In the genomic region with DNA sequence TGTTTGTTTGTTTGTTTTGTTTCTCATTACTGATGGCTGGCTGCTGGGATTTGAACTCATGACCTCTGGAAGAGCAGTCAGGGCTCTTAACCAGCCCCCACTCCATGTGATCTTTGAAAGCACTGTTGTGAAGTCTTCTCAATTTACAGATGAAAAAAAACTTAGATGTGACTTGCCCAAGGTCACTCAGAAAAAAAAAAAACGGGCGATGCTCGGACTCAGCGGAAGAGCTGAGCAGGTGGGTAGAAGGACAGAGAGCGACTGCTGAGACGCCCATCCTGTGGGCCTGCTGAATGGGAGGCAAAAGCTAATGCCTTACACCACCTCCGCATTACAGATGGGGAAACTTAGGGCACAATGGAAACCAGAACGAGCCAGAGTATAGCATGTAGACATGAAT, we compare ENCODE assay signal across 15 mouse cellular contexts. TPM values are rescaled to one million over a fixed set of nuclear protein-coding genes. Genes with fewer than 3 reads are reported as not detected.
A peak's percentile ranks its signal among the peaks of the same experiment; 100 is the strongest.
DNase-seq lines count a peak whose midpoint lies in the region; ATAC-seq lines count a peak whose summit lies in the region.
"Had no signal": no experiment of that assay in that cellular context is flagged by ENCODE, and none has a peak within 500 bp of the region (broad histone marks: within the 10 kb centered on the region; RNA-seq: fewer than 3 reads in every experiment).

No protein-coding gene starts in this region.

- H3K27ac ChIP-seq in heart, embryonic 13.5 days (replicated peaks) = no peak overlapping the region
- peak overlapping the region; percentile 83 for H3K27ac ChIP-seq in forebrain, embryonic 15.5 days (replicated peaks)
- 0 out of 2 replicates have a peak overlapping the region, but pooled peaks have one; percentile 10 for H3K27ac ChIP-seq in limb, embryonic 13.5 days

- H3K4me3 ChIP-seq in heart, embryonic 13.5 days = no peak overlapping the region
- peak overlapping the region; percentile 93 for H3K4me3 ChIP-seq in forebrain, embryonic 15.5 days
- H3K4me3 ChIP-seq in limb, embryonic 13.5 days = peak overlapping the region; percentile 89; the same call in 1 of the 2 replicates

- ATAC-seq in heart, embryonic 13.5 days (ENCODE audit: extremely low read depth, insufficient number of reproducible peaks, low FRiP score, low TSS enrichment) = no peak
- no peak for ATAC-seq in forebrain, embryonic 15.5 days (replicated peaks)
- no peak for ATAC-seq in limb, embryonic 13.5 days (ENCODE audit: low FRiP score, low read depth)

- H3K27me3 ChIP-seq in heart, embryonic 13.5 days (replicated peaks) = no peaks in the 10 kb centered on the region
- H3K27me3 ChIP-seq in forebrain, embryonic 15.5 days = no peaks in the 10 kb centered on the region
- H3K27me3 ChIP-seq in limb, embryonic 13.5 days = no peaks in the 10 kb centered on the region
- H3K27me3 ChIP-seq: stomach, embryonic 15.5 days had no signal

- no peak for DNase-seq in heart, adult 8-10 months (ENCODE audit: low spot score)
- peak; percentile 90 for DNase-seq in ES-CJ7 (ENCODE audit: low read depth, low spot score)
- DNase-seq in spleen, postnatal 10 days (ENCODE audit: low spot score in 2 of 2) = no peak
- DNase-seq in thymus, postnatal 25 days = no peak
- no peak for DNase-seq in embryo, embryonic 11 days
- DNase-seq: adrenal gland, adult 2 months; kidney, adult 2 months; layer of hippocampus, adult 9-11 months; liver; lung, postnatal 4 days; right cerebral cortex, postnatal 14 days had no signal

- H3K9me3 ChIP-seq in heart, embryonic 13.5 days = no peaks in the 10 kb centered on the region
- H3K9me3 ChIP-seq in forebrain, embryonic 15.5 days = no peaks in the 10 kb centered on the region
- H3K9me3 ChIP-seq in limb, embryonic 13.5 days = no peaks in the 10 kb centered on the region
- H3K9me3 ChIP-seq: stomach, embryonic 15.5 days had no signal

- H3K4me1 ChIP-seq in heart, embryonic 13.5 days = peaks cover 55% of the 10 kb centered on the region
- H3K4me1 ChIP-seq in forebrain, embryonic 15.5 days = peaks cover 59% of the 10 kb centered on the region
- H3K4me1 ChIP-seq in limb, embryonic 13.5 days = peaks cover 61% of the 10 kb centered on the region

- 79% methylated on average over 8 of the region's 8 CpGs for WGBS in heart, embryonic 13.5 days
- WGBS in forebrain, embryonic 15.5 days = 66% methylated on average over 8 of the region's 8 CpGs
- WGBS in limb, embryonic 13.5 days = 76% methylated on average over 8 of the region's 8 CpGs

- H3K4me2 ChIP-seq in heart, embryonic 13.5 days = peak overlapping the region; percentile 97
- H3K4me2 ChIP-seq in forebrain, embryonic 15.5 days (replicated peaks) = peak overlapping the region; percentile 82
- peak overlapping the region; percentile 90 for H3K4me2 ChIP-seq in limb, embryonic 13.5 days (replicated peaks)

- peaks cover 18% of the 10 kb centered on the region for H3K36me3 ChIP-seq in heart, embryonic 13.5 days
- H3K36me3 ChIP-seq in forebrain, embryonic 15.5 days = peaks cover 13% of the 10 kb centered on the region
- peaks cover 25% of the 10 kb centered on the region for H3K36me3 ChIP-seq in limb, embryonic 13.5 days

- no peak overlapping the region for H3K9ac ChIP-seq in heart, embryonic 13.5 days
- peak overlapping the region; percentile 35 for H3K9ac ChIP-seq in forebrain, embryonic 15.5 days (replicated peaks)
- no peak overlapping the region for H3K9ac ChIP-seq in limb, embryonic 13.5 days
- H3K9ac ChIP-seq: stomach, embryonic 15.5 days had no signal

RNA-seq across cellular contexts. Expression of gene Pcgf2, which starts 3.6 kb away (rescaled TPM):
- 10.5 and 11.0 TPM in 2 replicates for polyA plus RNA-seq in heart, embryonic 13.5 days (2015; fragmentation: Nextera tagmentation; extraction: Ambion mirVana)
- total RNA-seq in heart, adult 8-10 months (2022) = 1 to 10 TPM; 4.6 to 6.3 (median 5.3) TPM
- 18.1 and 18.8 TPM in 2 replicates for polyA plus RNA-seq in forebrain, embryonic 15.5 days (2015; fragmentation: Nextera tagmentation; extraction: Ambion mirVana)
- 20.7 and 21.3 TPM in 2 replicates for polyA plus RNA-seq in limb, embryonic 13.5 days (2015; fragmentation: Nextera tagmentation; extraction: Ambion mirVana)

RNA-seq across cellular contexts. Expression of gene Psmb3, which starts 6.5 kb away (rescaled TPM):
- 371 and 445 TPM in 2 replicates for polyA plus RNA-seq in heart, embryonic 13.5 days (2015; fragmentation: Nextera tagmentation; extraction: Ambion mirVana)
- 100 to 1,000 TPM; 145 to 154 (median 150) TPM for total RNA-seq in heart, adult 8-10 months (2022)
- polyA plus RNA-seq in forebrain, embryonic 15.5 days (2015; fragmentation: Nextera tagmentation; extraction: Ambion mirVana) = 460 and 475 TPM in 2 replicates
- polyA plus RNA-seq in limb, embryonic 13.5 days (2015; fragmentation: Nextera tagmentation; extraction: Ambion mirVana) = 490 and 497 TPM in 2 replicates

RNA-seq across cellular contexts. Expression of gene Cisd3, which starts 11.0 kb away (rescaled TPM):
- polyA plus RNA-seq in heart, embryonic 13.5 days (2015; fragmentation: Nextera tagmentation; extraction: Ambion mirVana) = 44.1 and 53.7 TPM in 2 replicates
- total RNA-seq in heart, adult 8-10 months (2022) = 100 to 1,000 TPM; 133 to 158 (median 141) TPM
- polyA plus RNA-seq in forebrain, embryonic 15.5 days (2015; fragmentation: Nextera tagmentation; extraction: Ambion mirVana) = 17.4 and 19.5 TPM in 2 replicates
- 11.2 and 13.5 TPM in 2 replicates for polyA plus RNA-seq in limb, embryonic 13.5 days (2015; fragmentation: Nextera tagmentation; extraction: Ambion mirVana)

RNA-seq across cellular contexts. Expression of gene Mllt6, which starts 33.5 kb away (rescaled TPM):
- 1.7 and 1.9 TPM in 2 replicates for polyA plus RNA-seq in heart, embryonic 13.5 days (2015; fragmentation: Nextera tagmentation; extraction: Ambion mirVana)
- total RNA-seq in heart, adult 8-10 months (2022) = 10 to 100 TPM; 68.8 to 84.0 (median 69.8) TPM
- 4.3 and 4.7 TPM in 2 replicates for polyA plus RNA-seq in forebrain, embryonic 15.5 days (2015; fragmentation: Nextera tagmentation; extraction: Ambion mirVana)
- 2.9 and 3.3 TPM in 2 replicates for polyA plus RNA-seq in limb, embryonic 13.5 days (2015; fragmentation: Nextera tagmentation; extraction: Ambion mirVana)

RNA-seq across cellular contexts. Expression of gene Pip4k2b, which starts 47.8 kb away (rescaled TPM):
- 0.90 and 1.0 TPM in 2 replicates for polyA plus RNA-seq in heart, embryonic 13.5 days (2015; fragmentation: Nextera tagmentation; extraction: Ambion mirVana)
- 10 to 100 TPM; 21.9 to 26.6 (median 25.6) TPM for total RNA-seq in heart, adult 8-10 months (2022)
- polyA plus RNA-seq in forebrain, embryonic 15.5 days (2015; fragmentation: Nextera tagmentation; extraction: Ambion mirVana) = 4.1 and 4.8 TPM in 2 replicates
- 2.8 and 3.3 TPM in 2 replicates for polyA plus RNA-seq in limb, embryonic 13.5 days (2015; fragmentation: Nextera tagmentation; extraction: Ambion mirVana)
